Mouse (Mus musculus) neutrophil, adult 65 days (primary cell): ENCODE data around the gene Nlrp2. TPM values are rescaled to one million over a fixed set of nuclear protein-coding genes. Genes with fewer than 3 reads are reported as not detected.

Source experiments
- total RNA-seq: library from RNA; stranded (reverse); gene quantifications from 2 replicates; pipeline ENCODE4 v1.2.4, GENCODE M21; 2023

Nlrp2 gene
- total RNA-seq: not detected in 2 replicates

DNA sequence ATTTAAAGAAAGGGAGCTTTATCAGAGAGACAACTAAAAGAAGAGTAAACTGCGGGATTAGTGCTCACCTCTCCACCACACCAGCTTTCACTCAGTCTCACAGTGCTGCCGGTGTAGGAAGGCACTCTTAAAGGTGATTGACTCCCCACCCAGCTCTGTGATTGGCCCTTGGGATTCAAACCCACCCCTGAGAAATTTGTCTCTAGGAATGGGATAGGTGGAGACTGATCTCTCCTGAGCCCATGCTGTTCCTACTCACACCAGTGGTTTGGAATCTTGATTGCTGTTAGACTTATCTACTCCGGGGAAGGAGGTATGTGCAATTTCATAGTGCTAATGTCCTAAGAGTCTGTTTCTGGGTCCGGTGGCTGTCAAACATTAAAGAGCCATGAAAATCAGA lies at the start of gene Nlrp2:
Gene Nlrp2, minus strand, starts transcription at position 101 of the 400 bp plus-strand sequence.

GRCm38 (mm10) chr7:5350237-5350636 lies 598 bp downstream of the Nlrp2 start, which contains the start of gene Gm5065:
Gene Gm5065 (plus strand): TSS chr7:5350537.

Other genes with a start within 250 kb of the Nlrp2 start
- not detected in 2 replicates for gene Rfpl4, start 234.1 kb downstream of the Nlrp2 start, total RNA-seq
- gene Rasl2-9, start 225.1 kb downstream of the Nlrp2 start, total RNA-seq: 0.41 TPM in 1 of 2 replicates, not detected in the other
- not detected in 2 replicates for gene Vmn1r55, start 201.4 kb downstream of the Nlrp2 start, total RNA-seq
- not detected in 2 replicates for gene Vmn1r56, start 154.3 kb downstream of the Nlrp2 start, total RNA-seq
- gene Vmn1r57, start 132.5 kb downstream of the Nlrp2 start, total RNA-seq: not detected in 2 replicates
- gene Gm5065, start 498 bp downstream of the Nlrp2 start, total RNA-seq: not detected in 2 replicates
- gene Vmn1r58, start 62.4 kb upstream of the Nlrp2 start, total RNA-seq: not detected in 2 replicates
- gene Vmn1r59, start 105.7 kb upstream of the Nlrp2 start, total RNA-seq: not detected in 2 replicates
- gene Vmn2r28, start 142.9 kb upstream of the Nlrp2 start, total RNA-seq: not detected in 2 replicates
- not detected in 2 replicates for gene Vmn1r60, start 196.3 kb upstream of the Nlrp2 start, total RNA-seq